Mouse (Mus musculus) heart, adult 2 months (tissue): ENCODE results near the gene S1pr2. TPM values are rescaled to one million over a fixed set of nuclear protein-coding genes. Genes with fewer than 3 reads are reported as not detected.

ENCODE experiments used
- DNase-seq, 2 experiments: peaks; one replicate each; pipeline ENCODE4 v3.0.0; 2021
- H3K27ac ChIP-seq: fragments of 200-600 bp; 2 replicates; pipeline ENCODE4 v1.8.1; 2022
- H3K27me3 ChIP-seq: fragments of 200-500 bp; 2 replicates; pipeline ENCODE4 v1.6.1; 2012; ENCODE audit warnings: mild to moderate bottlenecking, low read length, inconsistent platforms, mixed read lengths; ENCODE audit not compliant: control insufficient read depth, insufficient read depth
- H3K36me3 ChIP-seq: fragments of 200-500 bp; 2 replicates; pipeline ENCODE4 v1.6.1; 2012; ENCODE audit warnings: low read length, inconsistent platforms; ENCODE audit not compliant: control insufficient read depth, insufficient read depth
- H3K4me1 ChIP-seq: fragments of 200-500 bp; 2 replicates; pipeline ENCODE4 v1.6.1; 2011; ENCODE audit warnings: low read length; ENCODE audit not compliant: control insufficient read depth, insufficient read depth
- H3K4me3 ChIP-seq: fragments of 200-600 bp; 2 replicates; pipeline ENCODE4 v1.8.1; 2022
- H3K79me2 ChIP-seq: fragments of 200-500 bp; replicated peaks from 2 replicates; pipeline ENCODE4 v1.6.1; 2012; ENCODE audit warnings: mild to moderate bottlenecking, inconsistent platforms, low read length, moderate library complexity, mixed read lengths; ENCODE audit not compliant: control insufficient read depth, insufficient read depth
- H3K9ac ChIP-seq: fragments of 200-500 bp; 2 replicates; pipeline ENCODE4 v1.6.1; 2012; ENCODE audit warnings: low read depth, mild to moderate bottlenecking, control low read depth, inconsistent platforms, low read length, mixed read lengths
- CTCF ChIP-seq: fragments of 200-600 bp; IDR thresholded peaks from 2 replicates; pipeline ENCODE4 v1.8.1; 2022; ENCODE audit warnings: antibody characterized with exemption, mild to moderate bottlenecking, moderate library complexity
- EP300 ChIP-seq: fragments of 200-500 bp; IDR thresholded peaks from 2 replicates; pipeline ENCODE4 v1.6.1; 2011; ENCODE audit warnings: low read depth, low read length, control low read depth; ENCODE audit not compliant: insufficient read depth
- POLR2A ChIP-seq: fragments of 200-500 bp; IDR thresholded peaks from 2 replicates; pipeline ENCODE4 v1.6.1; 2011; ENCODE audit warnings: mild to moderate bottlenecking, low read depth, low read length, control low read depth; ENCODE audit not compliant: insufficient read depth
- WGBS: fragments of 180-500 bp; shearing (Covaris S2); methylation state at CpG from one replicate; pipeline ENCODE4 v1.1.7; 2018; 5-methylcytosine and 5-hydroxymethylcytosine counted together
- intact Hi-C: fragments of 180-260 bp; cut with DNase I; formaldehyde crosslinking; loops from one replicate; pipeline ENCODE4 v1.15.1; 2025
- polyA plus RNA-seq: library from polyadenylated mRNA; depleted of rRNA; stranded (reverse); fragments of >200 nt; gene quantifications from 2 replicates; pipeline ENCODE4 v1.2.3, GENCODE M21; 2012
- total RNA-seq, 2 experiments: library from RNA; stranded (reverse); gene quantifications; 2 replicates each; pipeline ENCODE4 v1.2.3; 2021

The S1pr2 gene
- total and polyA plus RNA-seq, 3 experiments = 2.8 to 4.2 (median 3.2) TPM

DNA sequence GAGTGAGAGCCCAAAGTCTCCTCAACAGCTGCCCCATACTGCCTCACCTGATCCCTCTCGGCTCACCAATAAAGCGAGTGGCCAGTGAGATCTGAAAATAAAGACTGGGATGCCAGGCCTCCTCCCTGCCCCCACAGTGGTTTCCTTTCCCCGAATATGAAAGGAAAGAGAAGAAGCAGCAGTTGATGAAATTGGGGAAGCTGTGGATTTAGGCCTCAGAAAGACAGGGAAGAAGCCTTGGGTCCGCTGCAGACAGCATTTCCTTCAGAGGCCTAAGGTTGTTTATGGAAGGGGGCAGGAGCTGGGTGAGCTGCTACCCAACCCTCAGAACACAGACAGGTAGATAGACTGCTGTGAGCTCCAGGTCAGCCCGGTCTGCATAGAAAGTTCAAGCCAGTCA, 9.8 kb downstream of the S1pr2 start:
- no peak for DNase-seq
- no peaks in the 10 kb centered on the region for H3K36me3 ChIP-seq
- WGBS = 73% methylated on average over 5 of the region's 5 CpGs
- H3K79me2 ChIP-seq = no peaks in the 10 kb centered on the region; the same call in 1 of the 2 replicates
- H3K27ac ChIP-seq = no peak overlapping the region
- no peak overlapping the region for H3K4me3 ChIP-seq
- intact Hi-C loops = no loop called here
- no peaks in the 10 kb centered on the region for H3K27me3 ChIP-seq
- H3K4me1 ChIP-seq = no peaks in the 10 kb centered on the region; the same call in 1 of the 2 replicates
- TF ChIP-seq POLR2A (no peak), EP300 (no peak), CTCF (no peak)
- no peak overlapping the region for H3K9ac ChIP-seq

DNA sequence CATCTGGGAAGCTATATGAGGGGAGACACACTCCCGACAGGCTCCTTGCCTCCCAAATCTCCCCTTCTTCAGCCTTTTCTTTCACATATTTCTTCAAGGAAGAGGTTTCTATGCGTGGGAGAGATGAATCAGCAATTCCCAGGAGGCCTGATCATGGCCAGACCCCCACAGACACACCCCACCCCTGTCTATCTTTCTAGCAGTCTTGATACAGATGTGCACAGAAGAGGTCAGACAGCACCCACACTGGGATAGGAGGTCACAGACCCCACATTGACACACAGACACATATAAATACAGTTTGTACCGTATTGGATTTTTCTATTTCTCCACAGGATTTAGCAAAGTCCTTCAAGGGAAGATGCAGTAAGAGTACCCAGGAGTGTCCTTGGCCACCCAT, 10.6 kb downstream of the S1pr2 start:
- DNase-seq = no peak
- TF ChIP-seq EP300 (no peak), POLR2A (no peak), CTCF (no peak)

GRCm38 (mm10) chr9:20965606-20966005, 11.0 kb downstream of the S1pr2 start:
- Histone ChIP-seq H3K36me3 (no peaks in the 10 kb centered on the region), H3K4me3 (no peak overlapping the region)
- WGBS = 83% methylated on average over 4 of the region's 4 CpGs

More for the DNA sequence above, 10.6 kb downstream of the S1pr2 start:
- intact Hi-C loops = no loop called here
- H3K79me2 ChIP-seq = no peaks in the 10 kb centered on the region; the same call in 1 of the 2 replicates
- no peaks in the 10 kb centered on the region for H3K36me3 ChIP-seq
- no peaks in the 10 kb centered on the region for H3K27me3 ChIP-seq
- no peak overlapping the region for H3K4me3 ChIP-seq
- H3K9ac ChIP-seq = no peak overlapping the region
- H3K27ac ChIP-seq = no peak overlapping the region
- 69% methylated on average over 3 of the region's 3 CpGs for WGBS
- no peaks in the 10 kb centered on the region for H3K4me1 ChIP-seq

DNA sequence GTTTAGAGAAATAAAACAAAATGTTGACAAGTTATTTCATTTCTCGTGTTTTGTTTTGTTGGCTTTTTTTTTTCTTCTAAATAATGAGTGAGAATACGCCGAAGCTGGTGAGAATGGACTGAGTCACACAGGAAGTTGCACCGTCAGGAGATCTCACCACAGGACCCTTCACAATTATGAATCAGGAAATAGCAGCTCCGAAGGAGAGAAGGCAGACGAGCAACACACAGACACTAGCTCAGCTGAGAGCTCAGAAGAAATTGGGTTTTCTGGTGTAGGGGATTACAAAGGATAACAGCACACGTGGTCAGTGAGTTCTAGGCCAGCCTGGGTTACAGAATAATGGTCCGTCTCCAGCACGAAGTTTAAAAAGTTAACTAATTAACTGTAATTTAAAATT, 15.0 kb downstream of the S1pr2 start:
- DNase-seq = no peak
- no peaks in the 10 kb centered on the region for H3K4me1 ChIP-seq
- H3K27me3 ChIP-seq = no peaks in the 10 kb centered on the region
- WGBS = 39% methylated on average over 9 of the region's 9 CpGs
- H3K9ac ChIP-seq = no peak overlapping the region
- H3K4me3 ChIP-seq = no peak overlapping the region
- H3K27ac ChIP-seq = no peak overlapping the region
- TF ChIP-seq EP300 (no peak), CTCF (no peak), POLR2A (no peak)
- intact Hi-C loops = no loop called here
- no peaks in the 10 kb centered on the region for H3K36me3 ChIP-seq
- H3K79me2 ChIP-seq = no peaks in the 10 kb centered on the region

More at GRCm38 (mm10) chr9:20965606-20966005, 11.0 kb downstream of the S1pr2 start:
- Histone ChIP-seq H3K9ac (no peak overlapping the region), H3K4me1 (no peaks in the 10 kb centered on the region), H3K79me2 (no peaks in the 10 kb centered on the region; the same call in 1 of the 2 replicates), H3K27ac (no peak overlapping the region), H3K27me3 (no peaks in the 10 kb centered on the region)
- no peak for DNase-seq
- intact Hi-C loops = no loop called here
- TF ChIP-seq EP300 (no peak), CTCF (no peak), POLR2A (no peak)

GRCm38 (mm10) chr9:20959430-20959938, 17.1 kb downstream of the S1pr2 start, which contains the start of gene Dnmt1:
TSS of gene Dnmt1 (minus strand) at chr9:20959888.
- Histone ChIP-seq H3K4me1 (no peaks in the 10 kb centered on the region), H3K79me2 (no peaks in the 10 kb centered on the region), H3K9ac (no peak within 1 kb of the TSS), H3K27ac (no peak within 1 kb of the TSS), H3K36me3 (no peaks in the 10 kb centered on the region), H3K27me3 (no peaks in the 10 kb centered on the region), H3K4me3 (no peak within 1 kb of the TSS)
- TF ChIP-seq CTCF = no peak
- TF ChIP-seq POLR2A = no peak
- DNase-seq = no peak
- intact Hi-C loops = no loop called here
- 75% methylated on average over 2 of the region's 2 CpGs for WGBS

DNA sequence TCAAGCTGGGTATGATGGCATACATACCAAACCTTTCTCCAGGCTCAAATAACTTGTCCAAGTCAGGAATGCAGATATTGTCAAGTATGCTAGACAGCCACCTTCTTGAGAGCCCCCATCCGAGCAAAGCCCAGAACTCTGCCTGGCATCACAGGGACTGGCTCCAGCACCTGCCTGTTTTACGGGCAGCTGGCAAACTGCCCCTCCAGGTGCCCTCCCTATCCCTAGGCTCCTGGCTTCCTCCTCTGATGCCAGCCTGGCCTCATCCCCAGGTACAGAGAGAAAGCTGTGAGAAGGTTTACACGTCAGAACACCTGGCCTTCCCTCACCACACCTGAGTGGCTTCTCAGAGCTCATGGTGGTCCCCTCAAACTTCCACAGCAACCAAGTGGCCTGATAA, 19.6 kb downstream of the S1pr2 start:
- no peak overlapping the region for H3K4me3 ChIP-seq
- intact Hi-C loops = no loop called here
- no peak overlapping the region for H3K9ac ChIP-seq
- no peaks in the 10 kb centered on the region for H3K36me3 ChIP-seq
- WGBS = 65% methylated on average over 3 of the region's 3 CpGs
- H3K27ac ChIP-seq = no peak overlapping the region
- TF ChIP-seq EP300 = no peak
- TF ChIP-seq POLR2A = no peak
- TF ChIP-seq CTCF = no peak
- no peaks in the 10 kb centered on the region for H3K79me2 ChIP-seq
- no peaks in the 10 kb centered on the region for H3K27me3 ChIP-seq
- H3K4me1 ChIP-seq = no peaks in the 10 kb centered on the region
- DNase-seq = no peak
